Mouse (Mus musculus): Measurements from ENCODE around the gene Mmgt2.

Mmgt2 gene

DNA sequence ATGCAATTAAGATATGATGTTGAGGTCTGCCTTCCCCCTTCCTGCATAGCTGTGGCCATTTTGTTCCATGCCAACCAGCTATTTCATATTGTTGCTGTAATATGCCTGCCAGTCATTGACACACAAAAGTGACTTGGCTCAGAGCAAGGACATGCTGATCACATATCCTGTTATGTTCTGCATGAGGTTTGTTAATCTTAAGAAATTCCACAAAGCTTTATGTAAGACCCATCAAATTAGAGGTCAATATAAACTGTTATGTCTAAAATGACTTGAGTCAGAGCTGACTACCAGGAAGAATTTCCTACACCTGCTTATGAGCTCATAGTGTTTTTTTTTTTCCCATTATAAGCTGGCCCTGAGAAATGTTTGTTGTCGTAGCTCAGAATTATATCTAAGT lies 52.8 kb downstream of the Mmgt2 start:
- no peak for DNase-seq (ENCODE audit: low read depth, low spot score)

DNA sequence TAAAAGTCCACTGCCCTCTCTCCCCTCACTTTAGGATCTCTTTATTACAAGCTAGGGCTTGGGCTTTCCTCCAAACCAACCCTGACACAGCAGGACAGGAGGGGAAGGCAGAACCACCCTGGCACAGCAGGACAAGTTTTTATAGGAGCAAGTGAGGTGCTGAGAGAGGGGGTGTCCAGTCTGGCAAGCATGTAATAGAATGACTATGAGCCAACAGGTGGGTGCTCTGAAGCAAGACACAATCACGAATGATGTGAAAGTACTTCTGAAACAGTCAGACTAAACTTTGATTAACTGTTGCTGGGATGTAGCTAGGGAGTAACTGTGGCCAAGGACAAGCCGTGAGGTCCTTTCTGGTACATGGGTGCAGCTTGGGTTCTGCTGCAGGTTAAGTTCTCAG lies 57.7 kb downstream of the Mmgt2 start:
- no peak for DNase-seq (ENCODE audit: low read depth, low spot score)

DNA sequence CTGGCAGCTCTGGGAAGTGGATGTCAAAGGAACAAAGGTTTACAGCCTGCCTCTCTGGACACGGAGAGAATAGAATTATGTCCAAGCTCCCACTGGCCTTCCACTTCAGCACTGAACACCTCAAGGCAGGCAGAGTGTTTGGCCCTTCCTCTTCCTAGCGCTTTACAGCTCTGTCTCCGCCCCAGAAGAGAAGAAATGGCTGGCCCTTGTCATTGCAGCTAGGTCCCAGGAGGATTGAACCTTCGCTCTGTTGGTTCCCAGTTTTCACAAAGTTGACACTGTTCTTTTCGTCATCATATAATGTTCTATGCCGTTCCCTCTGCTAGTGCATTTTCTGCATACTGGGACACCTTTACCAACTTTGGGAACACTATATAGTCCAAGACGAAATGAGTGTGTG lies 59.8 kb downstream of the Mmgt2 start:
- DNase-seq (ENCODE audit: low read depth, low spot score) = no peak

DNA sequence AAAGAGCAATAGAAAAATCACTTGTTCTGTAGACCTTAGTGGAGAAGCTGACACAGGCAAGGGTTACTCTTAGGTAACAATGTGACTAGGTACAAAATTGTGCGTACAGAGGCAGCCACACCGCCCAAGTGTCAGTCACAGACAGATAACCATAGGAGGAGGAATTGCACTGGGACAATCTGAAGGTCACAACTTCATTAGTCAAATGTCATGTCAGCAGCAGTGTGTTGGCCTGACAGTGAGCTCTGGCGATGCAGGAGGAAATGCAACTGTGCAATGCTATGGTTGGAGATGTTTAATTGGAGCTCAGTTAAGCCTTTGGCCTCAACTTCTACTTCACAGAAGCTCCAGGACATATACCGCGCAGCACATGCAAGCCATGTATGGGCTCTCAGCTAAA lies 62.2 kb downstream of the Mmgt2 start:
- no peak for DNase-seq (ENCODE audit: low read depth, low spot score)
